Mouse (Mus musculus): ENCODE results near the gene Tmem35b. TPM values are rescaled to one million over a fixed set of nuclear protein-coding genes. Genes with fewer than 3 reads are reported as not detected.

Gene Tmem35b
- polyA plus RNA-seq, 1 experiment from 2014 or later, result 14.3 TPM

GRCm38 (mm10) chr4:127155757-127156156, 32.3 kb downstream of the Tmem35b start:
- ATAC-seq (ENCODE audit: low FRiP score), result no peak
- no peak overlapping the region for H3K4me2 ChIP-seq
- H3K27ac ChIP-seq (ENCODE audit: low read depth, low read length), result no peak overlapping the region
- peak; percentile 85 for DNase-seq (ENCODE audit: low spot score, missing footprints)
- H3K36me3 ChIP-seq (ENCODE audit: control insufficient read depth, insufficient read depth, low read length), result no peaks in the 10 kb centered on the region
- H3K4me1 ChIP-seq (ENCODE audit: control insufficient read depth, insufficient read depth, low read length), result no peaks in the 10 kb centered on the region
- H3K9ac ChIP-seq (ENCODE audit: low read length), result no peak overlapping the region
- no peaks in the 10 kb centered on the region for H3K9me3 ChIP-seq (ENCODE audit: control insufficient read depth, low read length)
- WGBS, result 55% methylated on average over 5 of the region's 5 CpGs
- no peaks in the 10 kb centered on the region for H3K27me3 ChIP-seq (ENCODE audit: control insufficient read depth, insufficient read depth, low read length)
- no peak overlapping the region for H3K4me3 ChIP-seq (ENCODE audit: low read depth, low read length)

GRCm38 (mm10) chr4:127157746-127158145, 34.3 kb downstream of the Tmem35b start:
- H3K36me3 ChIP-seq (ENCODE audit: control insufficient read depth, insufficient read depth, low read length), result no peaks in the 10 kb centered on the region
- H3K27me3 ChIP-seq (ENCODE audit: control insufficient read depth, insufficient read depth, low read length), result no peaks in the 10 kb centered on the region
- WGBS, result 88% methylated on average over 4 of the region's 4 CpGs
- no peak overlapping the region for H3K4me3 ChIP-seq (ENCODE audit: low read depth, low read length)
- no peaks in the 10 kb centered on the region for H3K9me3 ChIP-seq (ENCODE audit: control insufficient read depth, low read length)
- no peak overlapping the region for H3K27ac ChIP-seq (ENCODE audit: low read depth, low read length)
- H3K9ac ChIP-seq (ENCODE audit: low read length), result no peak overlapping the region
- ATAC-seq (ENCODE audit: low FRiP score) (no peak), DNase-seq (ENCODE audit: low spot score, missing footprints) (peak; percentile 12)
- H3K4me2 ChIP-seq, result no peak overlapping the region
- H3K4me1 ChIP-seq (ENCODE audit: control insufficient read depth, insufficient read depth, low read length), result no peaks in the 10 kb centered on the region

GRCm38 (mm10) chr4:127163926-127164325, 40.4 kb downstream of the Tmem35b start:
- Histone ChIP-seq H3K4me1 (ENCODE audit: control insufficient read depth, insufficient read depth, low read length) (peaks cover 3% of the 10 kb centered on the region; the same call in 1 of the 2 replicates), H3K36me3 (ENCODE audit: control insufficient read depth, insufficient read depth, low read length) (no peaks in the 10 kb centered on the region), H3K9me3 (ENCODE audit: control insufficient read depth, low read length) (no peaks in the 10 kb centered on the region), H3K9ac (ENCODE audit: low read length) (no peak overlapping the region), H3K4me2 (no peak overlapping the region), H3K4me3 (ENCODE audit: low read depth, low read length) (no peak overlapping the region), H3K27ac (ENCODE audit: low read depth, low read length) (no peak overlapping the region), H3K27me3 (ENCODE audit: control insufficient read depth, insufficient read depth, low read length) (peaks cover 13% of the 10 kb centered on the region)
- ATAC-seq (ENCODE audit: low FRiP score) (no peak), DNase-seq (ENCODE audit: low spot score, missing footprints) (no peak)
- WGBS, result 74% methylated on average over 8 of the region's 8 CpGs

- Histone ChIP-seq H3K9ac (ENCODE audit: low read length) (no peak overlapping the region), H3K4me2 (no peak overlapping the region), H3K4me1 (ENCODE audit: control insufficient read depth, insufficient read depth, low read length) (peaks cover 3% of the 10 kb centered on the region; the same call in 1 of the 2 replicates), H3K27ac (ENCODE audit: low read depth, low read length) (no peak overlapping the region), H3K9me3 (ENCODE audit: control insufficient read depth, low read length) (no peaks in the 10 kb centered on the region), H3K27me3 (ENCODE audit: control insufficient read depth, insufficient read depth, low read length) (peaks cover 20% of the 10 kb centered on the region), H3K4me3 (ENCODE audit: low read depth, low read length) (no peak overlapping the region), H3K36me3 (ENCODE audit: control insufficient read depth, insufficient read depth, low read length) (no peaks in the 10 kb centered on the region)
- peak; percentile 80 for DNase-seq (ENCODE audit: low spot score, missing footprints)
- no peak for ATAC-seq (ENCODE audit: low FRiP score)
- 72% methylated on average over 5 of the region's 5 CpGs for WGBS
Measured at GRCm38 (mm10) chr4:127167096-127167495, 43.6 kb downstream of the Tmem35b start.

- no peak for ATAC-seq (ENCODE audit: low FRiP score)
- H3K27me3 ChIP-seq (ENCODE audit: control insufficient read depth, insufficient read depth, low read length), result peaks cover 20% of the 10 kb centered on the region
- 18% methylated on average over 8 of the region's 8 CpGs for WGBS
Measured at GRCm38 (mm10) chr4:127167731-127168130, 44.2 kb downstream of the Tmem35b start.

GRCm38 (mm10) chr4:127168211-127168913, 44.9 kb downstream of the Tmem35b start:
- peak overlapping the region; percentile 30; the same call in 1 of the 2 replicates for H3K27ac ChIP-seq (ENCODE audit: low read depth, low read length)
- peak; percentile 80 for ATAC-seq (ENCODE audit: low FRiP score)
- peak overlapping the region; percentile 99 for H3K4me2 ChIP-seq
- WGBS, result under 1% methylated on average over 37 of the region's 39 CpGs
- no peaks in the 10 kb centered on the region for H3K36me3 ChIP-seq (ENCODE audit: control insufficient read depth, insufficient read depth, low read length)
- peak overlapping the region; percentile 87 for H3K9ac ChIP-seq (ENCODE audit: low read length)
- H3K4me1 ChIP-seq (ENCODE audit: control insufficient read depth, insufficient read depth, low read length), result peaks cover 4% of the 10 kb centered on the region; the same call in 1 of the 2 replicates
- peak overlapping the region; percentile 87 for H3K4me3 ChIP-seq (ENCODE audit: low read depth, low read length)
- H3K9me3 ChIP-seq (ENCODE audit: control insufficient read depth, low read length), result no peaks in the 10 kb centered on the region
- DNase-seq (ENCODE audit: low spot score, missing footprints), result peak; percentile 97
- H3K27me3 ChIP-seq (ENCODE audit: control insufficient read depth, insufficient read depth, low read length), result peaks cover 20% of the 10 kb centered on the region

More at GRCm38 (mm10) chr4:127167731-127168130, 44.2 kb downstream of the Tmem35b start:
- DNase-seq (ENCODE audit: low spot score, missing footprints), result peak; percentile 85
- Histone ChIP-seq H3K4me1 (ENCODE audit: control insufficient read depth, insufficient read depth, low read length) (peaks cover 3% of the 10 kb centered on the region; the same call in 1 of the 2 replicates), H3K4me2 (peak overlapping the region; percentile 99), H3K9me3 (ENCODE audit: control insufficient read depth, low read length) (no peaks in the 10 kb centered on the region), H3K36me3 (ENCODE audit: control insufficient read depth, insufficient read depth, low read length) (no peaks in the 10 kb centered on the region), H3K9ac (ENCODE audit: low read length) (no peak overlapping the region), H3K4me3 (ENCODE audit: low read depth, low read length) (peak overlapping the region; percentile 87), H3K27ac (ENCODE audit: low read depth, low read length) (no peak overlapping the region)

GRCm38 (mm10) chr4:127168914-127169345, 45.4 kb downstream of the Tmem35b start, which contains the start of gene Dlgap3:
TSS of gene Dlgap3 (plus strand) at chr4:127169204.
- WGBS, result under 1% methylated on average over 18 of the region's 67 CpGs
- ATAC-seq (ENCODE audit: low FRiP score), result peak; percentile 66
- DNase-seq (ENCODE audit: low spot score, missing footprints), result peak; percentile 93
- no peaks in the 10 kb centered on the region for H3K36me3 ChIP-seq (ENCODE audit: control insufficient read depth, insufficient read depth, low read length)
- peaks cover 20% of the 10 kb centered on the region for H3K27me3 ChIP-seq (ENCODE audit: control insufficient read depth, insufficient read depth, low read length)
- H3K27ac ChIP-seq (ENCODE audit: low read depth, low read length), result peak within 1 kb of the TSS; percentile 30; the same call in 1 of the 2 replicates
- peak within 1 kb of the TSS; percentile 99 for H3K4me2 ChIP-seq
- peaks cover 5% of the 10 kb centered on the region; the same call in 1 of the 2 replicates for H3K4me1 ChIP-seq (ENCODE audit: control insufficient read depth, insufficient read depth, low read length)
- H3K9me3 ChIP-seq (ENCODE audit: control insufficient read depth, low read length), result no peaks in the 10 kb centered on the region
- peak within 1 kb of the TSS; percentile 87 for H3K9ac ChIP-seq (ENCODE audit: low read length)
- peak within 1 kb of the TSS; percentile 87 for H3K4me3 ChIP-seq (ENCODE audit: low read depth, low read length)

- H3K4me2 ChIP-seq, result peak overlapping the region; percentile 99
- H3K4me3 ChIP-seq (ENCODE audit: low read depth, low read length), result peak overlapping the region; percentile 87
- 2% methylated on average over 36 of the region's 51 CpGs for WGBS
- peaks cover 20% of the 10 kb centered on the region for H3K27me3 ChIP-seq (ENCODE audit: control insufficient read depth, insufficient read depth, low read length)
- H3K27ac ChIP-seq (ENCODE audit: low read depth, low read length), result no peak overlapping the region; the same call in 1 of the 2 replicates
- peak overlapping the region; percentile 87 for H3K9ac ChIP-seq (ENCODE audit: low read length)
- peaks cover 5% of the 10 kb centered on the region; the same call in 1 of the 2 replicates for H3K4me1 ChIP-seq (ENCODE audit: control insufficient read depth, insufficient read depth, low read length)
- peak; percentile 93 for DNase-seq (ENCODE audit: low spot score, missing footprints)
- H3K36me3 ChIP-seq (ENCODE audit: control insufficient read depth, insufficient read depth, low read length), result no peaks in the 10 kb centered on the region
- no peaks in the 10 kb centered on the region for H3K9me3 ChIP-seq (ENCODE audit: control insufficient read depth, low read length)
- peak; percentile 67 for ATAC-seq (ENCODE audit: low FRiP score)
Measured at GRCm38 (mm10) chr4:127169346-127170221, 46.1 kb downstream of the Tmem35b start.
